Mouse (Mus musculus): ENCODE measurements around the gene Erbb3.

- TF ChIP-seq CEBPB (IDR thresholded peaks at IDR 0.05; ENCODE audit: low read depth): no peak
- TF ChIP-seq USF1 (IDR thresholded peaks at IDR 0.05; ENCODE audit: low read depth): no peak
- TF ChIP-seq MAX (IDR thresholded peaks at IDR 0.05): no peak
- no peak for TF ChIP-seq CTCF (IDR thresholded peaks at IDR 0.05; ENCODE audit: control insufficient read depth, insufficient read depth, insufficient read length)
- no peak for TF ChIP-seq FOSL1 (IDR thresholded peaks at IDR 0.05; ENCODE audit: insufficient read depth, low read length, poor library complexity, severe bottlenecking)
These were observed at the start of gene Erbb3 for GRCm38 (mm10) chr10:128589464-128590192.
